Mouse (Mus musculus): Measurements from ENCODE around the gene Ly86. TPM values are rescaled to one million over a fixed set of nuclear protein-coding genes. Genes with fewer than 3 reads are reported as not detected.

Ly86 gene
- total and polyA plus RNA-seq, 3 experiments: not detected

GRCm38 (mm10) chr13:37423416-37423815 lies 78.4 kb downstream of the Ly86 start:
- H3K79me2 ChIP-seq (ENCODE audit: control insufficient read depth, insufficient read depth, low read length, poor library complexity): no peaks in the 10 kb centered on the region
- H3K27ac ChIP-seq (ENCODE audit: control insufficient read depth, low read depth, low read length): no peak overlapping the region
- TF ChIP-seq MAFK (IDR thresholded peaks at IDR 0.05; ENCODE audit: borderline replicate concordance, low read depth, low read length) (no peak), EP300 (IDR thresholded peaks at IDR 0.05; ENCODE audit: low read depth in 1 of 2, low read length in 2 of 2) (no peak), JUND (IDR thresholded peaks at IDR 0.05; ENCODE audit: low read depth, low read length) (no peak)
- no peaks in the 10 kb centered on the region for H3K36me3 ChIP-seq (ENCODE audit: control insufficient read depth in 1 of 2, insufficient read depth in 2 of 2, low read length in 2 of 2)
- H3K4me1 ChIP-seq (ENCODE audit: control insufficient read depth in 1 of 2, insufficient read depth in 2 of 2, low read length in 2 of 2): no peaks in the 10 kb centered on the region
- no peak for DNase-seq (ENCODE audit: low read depth, low spot score)
- H3K9me3 ChIP-seq (replicated peaks; ENCODE audit: insufficient read depth, low read length): no peaks in the 10 kb centered on the region
- no peak overlapping the region for H3K4me3 ChIP-seq (ENCODE audit: control insufficient read depth in 1 of 2, insufficient read depth in 1 of 2, low read depth in 2 of 2, low read length in 2 of 2)
- no peaks in the 10 kb centered on the region; a peak in 1 of 4 replicates for H3K27me3 ChIP-seq (ENCODE audit: control insufficient read depth in 1 of 2, insufficient read depth in 2 of 2, low read length in 2 of 2)
- H3K9ac ChIP-seq (ENCODE audit: control insufficient read depth, low read depth, low read length, poor library complexity, severe bottlenecking): no peak overlapping the region

GRCm38 (mm10) chr13:37424904-37425303 lies 79.9 kb downstream of the Ly86 start:
- no peak overlapping the region for H3K9ac ChIP-seq (ENCODE audit: control insufficient read depth, low read depth, low read length, poor library complexity, severe bottlenecking)
- H3K9me3 ChIP-seq (replicated peaks; ENCODE audit: insufficient read depth, low read length): no peaks in the 10 kb centered on the region
- TF ChIP-seq ZC3H11A (IDR thresholded peaks at IDR 0.05; ENCODE audit: low read depth, low read length) (no peak), MEF2A (IDR thresholded peaks at IDR 0.05; ENCODE audit: extremely low read depth, insufficient replicate concordance, low read depth, low read length, poor library complexity, severe bottlenecking) (no peak), UBTF (IDR thresholded peaks at IDR 0.05; ENCODE audit: borderline replicate concordance, insufficient read depth, low read depth, low read length) (no peak), ETS1 (IDR thresholded peaks at IDR 0.05; ENCODE audit: low read depth, low read length) (no peak), ZMIZ1 (IDR thresholded peaks at IDR 0.05; ENCODE audit: low read depth, low read length) (no peak), MXI1 (IDR thresholded peaks at IDR 0.05; ENCODE audit: low read depth, low read length) (no peak), USF1 (IDR thresholded peaks at IDR 0.05; ENCODE audit: low read depth, low read length) (no peak), GATA1 (IDR thresholded peaks at IDR 0.05; ENCODE audit: low read depth, low read length) (no peak), ELF1 (IDR thresholded peaks at IDR 0.05; ENCODE audit: low read depth, low read length) (no peak), KAT2A (conservative IDR thresholded peaks at IDR 0.05; ENCODE audit: low read depth, low read length) (no peak), NELFE (IDR thresholded peaks at IDR 0.05; ENCODE audit: low read depth, low read length) (no peak), RCOR1 (IDR thresholded peaks at IDR 0.05; ENCODE audit: low read depth, low read length) (no peak), MAFK (IDR thresholded peaks at IDR 0.05; ENCODE audit: borderline replicate concordance, low read depth, low read length) (no peak), TAL1 (IDR thresholded peaks at IDR 0.05; ENCODE audit: low read length) (no peak), CHD1 (IDR thresholded peaks at IDR 0.05; ENCODE audit: low read depth, low read length) (no peak), SMC3 (IDR thresholded peaks at IDR 0.05; ENCODE audit: low read depth, low read length) (no peak), E2F4 (IDR thresholded peaks at IDR 0.05; ENCODE audit: borderline replicate concordance, low read depth, low read length) (no peak)
- H3K4me1 ChIP-seq (ENCODE audit: control insufficient read depth in 1 of 2, insufficient read depth in 2 of 2, low read length in 2 of 2): no peaks in the 10 kb centered on the region
- peaks cover 0 to 1% of the 10 kb centered on the region in 2 experiments; a peak in 1 of 4 replicates for H3K27me3 ChIP-seq (ENCODE audit: control insufficient read depth in 1 of 2, insufficient read depth in 2 of 2, low read length in 2 of 2)
- no peaks in the 10 kb centered on the region for H3K36me3 ChIP-seq (ENCODE audit: control insufficient read depth in 1 of 2, insufficient read depth in 2 of 2, low read length in 2 of 2)
- no peak for DNase-seq (ENCODE audit: low read depth, low spot score)
- H3K4me3 ChIP-seq (ENCODE audit: control insufficient read depth in 1 of 2, insufficient read depth in 1 of 2, low read depth in 2 of 2, low read length in 2 of 2): no peak overlapping the region
- H3K79me2 ChIP-seq (ENCODE audit: control insufficient read depth, insufficient read depth, low read length, poor library complexity): no peaks in the 10 kb centered on the region
- H3K27ac ChIP-seq (ENCODE audit: control insufficient read depth, low read depth, low read length): no peak overlapping the region

Data from MEL (cell line).